Mouse (Mus musculus): Measurements from ENCODE around the gene Prr18. TPM values are rescaled to one million over a fixed set of nuclear protein-coding genes. Genes with fewer than 3 reads are reported as not detected.

Gene Prr18
- total and polyA plus RNA-seq, 3 experiments: 0.07 to 0.23 (median 0.13) TPM

DNA sequence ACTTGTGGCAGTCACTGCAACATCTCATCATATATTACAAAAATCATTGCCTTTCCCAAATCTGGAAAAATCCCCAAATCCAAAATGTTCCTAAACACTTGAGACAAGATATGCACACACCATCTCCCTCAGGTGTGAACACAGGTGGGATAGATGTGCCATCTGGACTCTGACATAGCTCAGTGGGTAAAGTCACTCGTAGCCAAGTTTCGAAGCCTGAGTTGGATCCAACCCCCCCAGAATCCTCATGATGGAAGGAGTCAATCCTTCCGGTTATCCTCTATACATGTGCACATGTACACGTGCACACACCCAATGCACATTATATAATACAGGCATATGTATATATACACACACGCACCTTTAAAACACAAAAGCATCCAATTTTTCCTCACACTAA is 23.6 kb downstream of the Prr18 start:
- no peak for DNase-seq
- H3K36me3 ChIP-seq (ENCODE audit: control insufficient read depth, insufficient read depth, low read length): no peaks in the 10 kb centered on the region
- no peaks in the 10 kb centered on the region for H3K4me1 ChIP-seq (ENCODE audit: control insufficient read depth, insufficient read depth, low read length)
- no peak for TF ChIP-seq POLR2A (IDR thresholded peaks at IDR 0.05; ENCODE audit: insufficient read depth, low read depth, low read length)
- TF ChIP-seq CTCF (IDR thresholded peaks at IDR 0.05): no peak
- no peak for TF ChIP-seq EP300 (IDR thresholded peaks at IDR 0.05; ENCODE audit: insufficient read depth, low read depth, low read length)
- H3K4me3 ChIP-seq: no peak overlapping the region
- H3K27me3 ChIP-seq (ENCODE audit: control insufficient read depth, insufficient read depth, low read length): peaks cover 1% of the 10 kb centered on the region; the same call in 1 of the 2 replicates
- H3K79me2 ChIP-seq (replicated peaks; ENCODE audit: control insufficient read depth, insufficient read depth, low read length): no peaks in the 10 kb centered on the region
- 89% methylated on average over 5 of the region's 5 CpGs for WGBS
- intact Hi-C loops (cut with DNase I): no loop called here
- H3K27ac ChIP-seq: no peak overlapping the region
- H3K9ac ChIP-seq (ENCODE audit: low read depth, low read length): no peak overlapping the region

DNA sequence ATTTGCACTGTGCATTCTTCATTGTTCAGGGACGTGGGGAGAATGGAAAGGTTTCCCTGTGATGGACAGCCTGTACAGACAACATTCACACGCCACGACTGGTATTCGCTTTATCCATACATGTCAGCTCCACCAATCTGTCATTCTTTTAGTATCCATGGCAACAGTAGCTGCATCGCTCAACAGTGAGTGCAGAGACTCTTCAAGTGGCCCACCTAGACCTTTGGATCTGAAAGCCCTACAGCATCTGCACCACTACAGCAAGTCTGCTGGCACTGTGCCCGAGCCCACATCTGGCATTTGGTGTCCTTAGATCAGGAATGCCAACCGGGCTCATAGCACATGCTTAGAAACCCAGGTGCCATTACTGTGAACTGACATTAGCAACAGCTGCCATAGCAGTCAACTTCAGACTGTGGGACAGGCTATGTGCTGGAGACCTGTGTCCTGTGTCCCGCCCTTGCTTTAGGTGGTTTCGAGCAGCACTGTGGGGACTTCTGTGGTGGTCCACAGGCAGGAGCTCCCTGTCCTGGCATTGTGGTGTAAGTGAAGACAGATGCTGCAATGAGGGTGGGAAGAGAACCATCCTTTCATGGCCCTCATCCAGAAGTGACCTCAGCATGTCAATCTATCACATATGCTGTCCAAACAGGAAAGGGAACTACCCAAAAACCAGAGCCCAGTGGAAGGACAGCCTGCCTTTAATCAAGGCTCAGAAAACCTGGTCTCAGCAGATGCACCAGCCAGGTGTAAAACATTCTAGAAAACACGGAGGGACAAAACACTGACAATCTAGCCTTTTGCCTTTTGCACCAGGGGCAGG is 24.2 kb downstream of the Prr18 start:
- Histone ChIP-seq H3K4me1 (ENCODE audit: control insufficient read depth, insufficient read depth, low read length) (no peaks in the 10 kb centered on the region), H3K9ac (ENCODE audit: low read depth, low read length) (no peak overlapping the region), H3K27ac (no peak overlapping the region), H3K4me3 (no peak overlapping the region), H3K79me2 (replicated peaks; ENCODE audit: control insufficient read depth, insufficient read depth, low read length) (no peaks in the 10 kb centered on the region), H3K36me3 (ENCODE audit: control insufficient read depth, insufficient read depth, low read length) (no peaks in the 10 kb centered on the region), H3K27me3 (ENCODE audit: control insufficient read depth, insufficient read depth, low read length) (peaks cover 1% of the 10 kb centered on the region; the same call in 1 of the 2 replicates)
- TF ChIP-seq EP300 (IDR thresholded peaks at IDR 0.05; ENCODE audit: insufficient read depth, low read depth, low read length) (no peak), POLR2A (IDR thresholded peaks at IDR 0.05; ENCODE audit: insufficient read depth, low read depth, low read length) (no peak), CTCF (IDR thresholded peaks at IDR 0.05) (no peak)
- DNase-seq: no peak
- intact Hi-C loops (cut with DNase I): no loop called here
- 70% methylated on average over 10 of the region's 10 CpGs for WGBS

DNA sequence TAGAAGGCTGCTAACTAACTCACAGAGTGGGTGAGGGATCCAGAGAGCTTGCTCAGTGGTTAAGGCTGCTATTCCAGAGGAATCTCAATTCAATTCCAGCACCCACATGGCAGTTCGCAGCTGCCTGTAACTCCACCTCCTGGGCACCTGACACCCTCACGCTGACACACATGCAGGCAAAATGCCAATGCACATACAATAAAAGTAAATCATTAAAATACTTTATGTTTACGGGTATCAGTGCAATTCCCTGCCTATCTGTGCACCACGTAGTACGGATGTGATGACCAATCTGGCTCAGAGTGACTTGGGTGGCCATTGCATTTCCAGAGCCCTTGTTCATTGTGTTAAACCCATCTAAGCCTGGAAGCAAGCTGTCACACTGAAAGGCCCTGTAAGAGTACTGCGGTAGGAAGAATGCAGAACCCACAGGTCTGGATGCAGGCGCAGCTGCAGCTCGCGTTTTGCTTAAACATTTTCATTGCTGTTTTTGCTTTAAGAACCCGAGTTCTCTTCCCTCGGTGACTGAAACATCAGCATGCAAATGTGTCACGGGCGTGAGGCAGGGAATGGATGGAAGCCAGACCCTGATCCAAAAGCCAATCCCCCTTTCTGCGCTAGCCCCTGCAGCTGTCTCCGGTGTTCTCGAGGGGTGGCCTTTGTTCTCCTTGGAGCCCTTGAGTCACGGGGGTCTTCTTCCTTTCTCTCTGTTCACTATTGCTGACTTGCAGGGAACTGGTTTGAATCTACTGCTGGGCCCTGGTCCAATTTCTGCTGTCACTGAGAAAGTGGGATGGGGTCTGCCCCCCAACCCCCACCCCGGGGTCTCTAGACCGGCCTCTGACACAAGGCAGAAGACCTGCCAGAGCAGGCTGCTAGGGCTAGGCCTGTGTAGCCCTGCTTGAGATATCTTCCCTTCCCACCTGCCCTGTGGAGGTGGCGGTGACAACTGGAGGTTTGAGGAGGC is 30.5 kb downstream of the Prr18 start:
- Histone ChIP-seq H3K27me3 (ENCODE audit: control insufficient read depth, insufficient read depth, low read length) (peaks cover 1% of the 10 kb centered on the region; the same call in 1 of the 2 replicates), H3K27ac (no peak overlapping the region), H3K36me3 (ENCODE audit: control insufficient read depth, insufficient read depth, low read length) (no peaks in the 10 kb centered on the region), H3K4me3 (no peak overlapping the region), H3K9ac (ENCODE audit: low read depth, low read length) (no peak overlapping the region), H3K79me2 (replicated peaks; ENCODE audit: control insufficient read depth, insufficient read depth, low read length) (no peaks in the 10 kb centered on the region), H3K4me1 (ENCODE audit: control insufficient read depth, insufficient read depth, low read length) (no peaks in the 10 kb centered on the region)
- intact Hi-C loops (cut with DNase I): no loop called here
- TF ChIP-seq EP300 (IDR thresholded peaks at IDR 0.05; ENCODE audit: insufficient read depth, low read depth, low read length) (no peak), CTCF (IDR thresholded peaks at IDR 0.05) (no peak), POLR2A (IDR thresholded peaks at IDR 0.05; ENCODE audit: insufficient read depth, low read depth, low read length) (no peak)
- DNase-seq: no peak
- WGBS: 36% methylated on average over 20 of the region's 20 CpGs

DNA sequence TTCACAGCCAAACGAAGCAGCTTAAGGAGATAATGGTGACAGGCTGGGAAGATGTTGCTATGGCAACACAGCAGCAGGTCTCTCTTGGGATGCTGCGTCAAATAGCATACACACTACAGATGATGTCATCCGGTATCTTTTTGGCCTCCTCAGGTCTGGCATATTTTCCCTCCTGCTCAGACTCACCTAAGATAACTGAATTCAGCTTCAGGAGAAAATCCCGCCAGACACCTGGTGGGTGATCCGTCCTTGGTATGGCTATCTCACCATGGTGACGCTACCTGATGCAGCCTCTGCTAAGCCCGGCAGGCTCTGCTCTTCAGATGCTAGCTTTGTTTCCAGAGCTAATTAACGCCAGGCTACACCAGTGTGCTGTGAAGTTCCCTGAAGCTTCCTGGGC is 31.3 kb downstream of the Prr18 start:
- Histone ChIP-seq H3K4me3 (no peak overlapping the region), H3K36me3 (ENCODE audit: control insufficient read depth, insufficient read depth, low read length) (no peaks in the 10 kb centered on the region), H3K27ac (no peak overlapping the region), H3K79me2 (replicated peaks; ENCODE audit: control insufficient read depth, insufficient read depth, low read length) (no peaks in the 10 kb centered on the region), H3K27me3 (ENCODE audit: control insufficient read depth, insufficient read depth, low read length) (peaks cover 1% of the 10 kb centered on the region; the same call in 1 of the 2 replicates), H3K4me1 (ENCODE audit: control insufficient read depth, insufficient read depth, low read length) (no peaks in the 10 kb centered on the region), H3K9ac (ENCODE audit: low read depth, low read length) (no peak overlapping the region)
- intact Hi-C loops (cut with DNase I): no loop called here
- DNase-seq: no peak
- TF ChIP-seq CTCF (IDR thresholded peaks at IDR 0.05) (no peak), EP300 (IDR thresholded peaks at IDR 0.05; ENCODE audit: insufficient read depth, low read depth, low read length) (no peak), POLR2A (IDR thresholded peaks at IDR 0.05; ENCODE audit: insufficient read depth, low read depth, low read length) (no peak)
- 35% methylated on average over 8 of the region's 8 CpGs for WGBS

DNA sequence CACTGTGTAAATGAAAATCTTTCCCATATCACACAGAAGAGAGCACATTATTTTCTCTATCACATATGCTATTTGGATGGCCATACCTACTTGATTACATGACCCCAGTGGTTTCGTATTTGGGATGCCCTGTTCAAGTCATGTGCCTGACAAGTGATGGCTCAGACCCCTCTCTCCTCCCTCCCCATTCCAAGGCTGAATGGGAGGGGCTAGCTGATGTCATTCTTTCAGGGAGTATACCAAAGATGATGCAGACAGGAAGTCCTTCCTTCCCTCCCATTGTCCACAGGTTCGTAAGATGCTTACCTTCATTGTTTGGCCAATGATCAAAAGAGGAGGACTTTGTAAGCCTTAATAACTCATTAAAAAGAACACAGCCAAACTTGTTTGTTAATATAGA is 31.9 kb downstream of the Prr18 start:
- peaks cover 1% of the 10 kb centered on the region; the same call in 1 of the 2 replicates for H3K27me3 ChIP-seq (ENCODE audit: control insufficient read depth, insufficient read depth, low read length)
- H3K4me3 ChIP-seq: no peak overlapping the region
- WGBS: 34% methylated on average over 2 of the region's 2 CpGs
- H3K36me3 ChIP-seq (ENCODE audit: control insufficient read depth, insufficient read depth, low read length): no peaks in the 10 kb centered on the region
- no peak overlapping the region for H3K27ac ChIP-seq
- no peaks in the 10 kb centered on the region for H3K79me2 ChIP-seq (replicated peaks; ENCODE audit: control insufficient read depth, insufficient read depth, low read length)
- no peaks in the 10 kb centered on the region for H3K4me1 ChIP-seq (ENCODE audit: control insufficient read depth, insufficient read depth, low read length)
- intact Hi-C loops (cut with DNase I): no loop called here
- no peak overlapping the region for H3K9ac ChIP-seq (ENCODE audit: low read depth, low read length)
- TF ChIP-seq CTCF (IDR thresholded peaks at IDR 0.05) (no peak), POLR2A (IDR thresholded peaks at IDR 0.05; ENCODE audit: insufficient read depth, low read depth, low read length) (no peak), EP300 (IDR thresholded peaks at IDR 0.05; ENCODE audit: insufficient read depth, low read depth, low read length) (no peak)
- DNase-seq: no peak
